Mouse (Mus musculus) adrenal gland, adult (tissue): ENCODE measurements around the gene Gjd3.

Experiments used
- DNase-seq, 2 experiments: peaks; one replicate each; pipeline ENCODE4 v3.0.0; 2022 to 2023; ENCODE audit warnings: low spot score in 1 of 2; ENCODE audit not compliant: inconsistent age in 2 of 2

The Gjd3 gene

GRCm38 (mm10) chr11:98935123-98935522, 47.7 kb downstream of the Gjd3 start:
- no peak for DNase-seq

GRCm38 (mm10) chr11:98934367-98934766, 48.4 kb downstream of the Gjd3 start:
- DNase-seq = peak in 1 of 2 experiments; percentile 68

- peak in 1 of 2 experiments; percentile 57 for DNase-seq
Observed at GRCm38 (mm10) chr11:98933847-98934246, 49.0 kb downstream of the Gjd3 start.

- peak; percentile 98 for DNase-seq
Observed at GRCm38 (mm10) chr11:98933151-98933550, 49.7 kb downstream of the Gjd3 start.

- peak in 1 of 2 experiments; percentile 37 for DNase-seq
Observed at GRCm38 (mm10) chr11:98932293-98933091, 50.3 kb downstream of the Gjd3 start.
